Mouse (Mus musculus) heart, embryonic 10.5 days (tissue): ENCODE data around the gene Zfp422. TPM values are rescaled to one million over a fixed set of nuclear protein-coding genes. Genes with fewer than 3 reads are reported as not detected.

Source experiments
- DNase-seq: peaks from one replicate; pipeline ENCODE4 v3.0.0-alpha.2; 2017; ENCODE audit warnings: low spot score
- H3K27ac ChIP-seq: fragments of 300-500 bp; sonication (generic); 2 replicates; pipeline ENCODE4 v1.5.1; 2016; ENCODE audit warnings: mild to moderate bottlenecking
- H3K27me3 ChIP-seq: fragments of 300-500 bp; sonication (generic); 2 replicates; pipeline ENCODE4 v1.6.1; 2016; ENCODE audit warnings: mild to moderate bottlenecking; ENCODE audit not compliant: poor library complexity, insufficient read depth, severe bottlenecking
- H3K36me3 ChIP-seq: fragments of 300-500 bp; sonication (generic); 2 replicates; pipeline ENCODE4 v1.6.1; 2016; ENCODE audit warnings: mild to moderate bottlenecking, moderate library complexity
- H3K4me1 ChIP-seq: fragments of 300-500 bp; sonication (generic); 2 replicates; pipeline ENCODE4 v1.6.1; 2016; ENCODE audit warnings: mild to moderate bottlenecking
- H3K4me3 ChIP-seq: fragments of 300-500 bp; sonication (generic); 2 replicates; pipeline ENCODE4 v1.5.1; 2016; ENCODE audit warnings: mild to moderate bottlenecking, moderate library complexity
- H3K9me3 ChIP-seq: fragments of 300-500 bp; sonication (generic); 2 replicates; pipeline ENCODE4 v1.6.1; 2016; ENCODE audit warnings: mild to moderate bottlenecking, moderate library complexity
- WGBS: fragments of 180-500 bp; shearing (Covaris S2); methylation state at CpG from one replicate; pipeline ENCODE4 v1.1.7; 2016; 5-methylcytosine and 5-hydroxymethylcytosine counted together
- polyA plus RNA-seq: library from polyadenylated mRNA; unstranded; fragments of >200 nt; fragmentation: Nextera tagmentation; extraction: Ambion mirVana; gene quantifications from 2 replicates; pipeline ENCODE4 v1.2.1, GENCODE M21; 2016

The Zfp422 gene
- polyA plus RNA-seq = 96.7 and 139 TPM in 2 replicates

DNA sequence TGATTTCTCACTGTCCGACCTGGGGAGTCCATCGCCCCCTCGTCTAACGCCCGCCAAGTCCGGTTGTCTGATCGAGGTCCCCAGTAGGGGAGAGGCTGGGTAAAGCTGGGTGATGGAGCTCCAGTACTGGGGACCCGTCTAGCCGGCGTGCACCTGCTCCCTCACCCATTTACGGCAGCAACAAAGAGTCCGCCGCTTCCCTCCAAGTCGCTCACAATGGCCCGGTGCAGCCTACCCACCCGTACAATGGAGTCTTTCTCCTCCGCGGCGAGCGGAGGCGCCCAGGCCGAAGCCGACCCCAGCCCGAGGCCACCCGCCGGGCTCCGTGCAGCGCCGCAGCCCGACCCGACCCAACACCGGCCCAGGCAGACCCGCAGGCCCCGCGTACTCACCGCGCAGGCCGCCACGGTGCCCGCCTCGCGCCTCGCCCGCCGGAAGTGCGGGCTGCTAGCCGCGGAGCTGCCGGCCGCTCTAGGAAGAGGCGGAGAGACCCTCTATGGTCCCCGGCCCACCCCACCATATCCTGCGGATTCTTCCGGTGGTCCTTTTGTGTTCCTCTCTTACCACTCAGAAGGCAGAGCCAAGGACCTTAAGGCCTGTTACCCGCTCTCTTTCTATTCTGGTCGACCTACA is at the start of gene Zfp422:
Gene Zfp422, minus strand, starts transcription at position 461 of the 633 bp plus-strand sequence.
- WGBS = under 1% methylated on average over 56 of the region's 56 CpGs
- no peaks in the 10 kb centered on the region for H3K9me3 ChIP-seq
- H3K36me3 ChIP-seq = peaks cover 28% of the 10 kb centered on the region
- peak within 1 kb of the TSS; percentile 100 for H3K27ac ChIP-seq
- peak within 1 kb of the TSS; percentile 93 for H3K4me3 ChIP-seq
- no peaks in the 10 kb centered on the region for H3K4me1 ChIP-seq
- H3K27me3 ChIP-seq = no peaks in the 10 kb centered on the region
- peak; percentile 81 for DNase-seq

DNA sequence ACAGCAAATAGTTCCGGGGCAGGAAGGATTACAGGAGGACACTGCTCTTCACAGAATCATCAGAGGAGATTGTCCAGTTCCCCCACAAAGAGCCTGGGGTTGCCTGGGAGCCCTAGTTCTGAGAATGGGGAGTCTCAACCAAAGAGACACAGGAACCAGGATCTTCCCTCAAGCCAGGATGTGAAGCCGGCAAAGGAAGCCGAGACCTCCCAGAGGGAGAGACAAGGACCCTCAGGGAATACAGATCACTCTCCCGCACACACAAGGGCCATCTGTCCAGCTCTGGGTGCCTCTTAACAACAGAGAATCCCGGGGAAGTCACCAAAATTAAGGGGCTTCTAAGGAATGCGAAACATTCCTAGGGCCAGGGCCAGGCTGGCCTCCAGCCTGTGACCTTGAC is 48.5 kb upstream of the Zfp422 start:
- DNase-seq = no peak
- peak overlapping the region; percentile 64; the same call in 1 of the 2 replicates for H3K27ac ChIP-seq
- peaks cover 8% of the 10 kb centered on the region for H3K27me3 ChIP-seq
- H3K4me1 ChIP-seq = peaks cover 70% of the 10 kb centered on the region
- no peaks in the 10 kb centered on the region for H3K36me3 ChIP-seq
- H3K9me3 ChIP-seq = no peaks in the 10 kb centered on the region
- no peak overlapping the region for H3K4me3 ChIP-seq
- WGBS = 57% methylated on average over 6 of the region's 6 CpGs

DNA sequence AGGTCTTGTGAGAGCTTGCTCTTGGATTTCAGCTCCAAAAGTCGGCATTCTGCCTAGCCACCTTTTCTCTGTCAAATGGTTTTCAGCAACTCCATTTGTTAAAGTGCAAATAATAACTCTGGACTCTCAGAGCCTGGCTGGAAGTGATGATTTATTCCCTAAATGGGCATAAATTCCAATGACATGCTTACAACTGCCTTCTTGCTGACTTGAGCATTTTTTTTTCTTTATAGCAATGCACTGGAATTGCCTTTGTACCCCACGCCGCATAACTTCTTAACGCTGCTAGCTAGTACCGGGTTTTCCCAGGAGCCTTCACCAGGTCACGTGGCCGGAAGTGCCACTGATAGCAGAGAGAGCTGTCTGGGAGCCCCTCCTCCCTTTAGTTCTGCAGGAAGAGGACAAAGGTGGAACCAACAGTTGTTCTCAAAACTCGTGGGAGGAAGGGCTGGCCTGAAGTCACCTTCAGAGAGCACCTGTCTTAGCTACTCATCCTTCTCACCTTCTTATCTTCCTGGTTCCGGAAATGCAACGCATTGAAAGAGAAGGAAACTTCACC is 47.6 kb upstream of the Zfp422 start:
- Histone ChIP-seq H3K4me3 (0 out of 2 replicates have a peak overlapping the region, but pooled peaks have one; percentile 4), H3K9me3 (no peaks in the 10 kb centered on the region), H3K27me3 (peaks cover 17% of the 10 kb centered on the region), H3K27ac (peak overlapping the region; percentile 64), H3K4me1 (peaks cover 70% of the 10 kb centered on the region), H3K36me3 (no peaks in the 10 kb centered on the region)
- 53% methylated on average over 10 of the region's 10 CpGs for WGBS
- peak; percentile 80 for DNase-seq

DNA sequence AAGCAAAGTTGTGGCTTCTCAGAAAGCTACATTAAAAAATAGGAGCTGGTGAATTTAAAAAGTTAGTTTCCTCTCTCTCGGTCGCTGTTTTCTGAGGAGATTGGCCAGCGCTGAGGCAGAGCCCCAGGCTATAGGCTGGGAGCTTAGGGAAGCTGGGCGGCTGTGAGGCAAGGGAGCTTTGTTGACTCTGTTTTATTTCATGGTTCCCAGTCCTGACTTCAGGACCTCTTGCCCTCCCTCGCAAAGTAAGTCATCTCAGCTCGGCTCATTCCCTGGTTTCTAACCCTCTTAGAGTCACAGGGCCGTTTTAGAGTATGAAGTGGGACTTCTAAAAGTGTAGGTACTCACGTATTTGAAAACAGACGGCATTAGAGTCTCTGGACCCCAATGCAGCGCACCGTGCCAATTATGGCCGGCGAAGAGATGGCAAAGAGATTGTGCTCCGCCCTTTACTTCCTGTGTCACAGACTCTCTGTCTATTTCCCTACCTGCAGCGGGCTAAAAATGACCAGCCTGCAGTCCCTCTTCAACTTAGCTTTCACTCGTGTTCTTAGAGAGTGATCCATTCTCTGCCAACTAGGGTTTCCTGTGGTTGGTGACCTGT is 45.6 kb upstream of the Zfp422 start:
- Histone ChIP-seq H3K9me3 (no peaks in the 10 kb centered on the region), H3K27me3 (peaks cover 17% of the 10 kb centered on the region), H3K4me1 (peaks cover 64% of the 10 kb centered on the region), H3K27ac (peak overlapping the region; percentile 90), H3K4me3 (peak overlapping the region; percentile 69), H3K36me3 (no peaks in the 10 kb centered on the region)
- DNase-seq = no peak
- WGBS = 14% methylated on average over 16 of the region's 16 CpGs

DNA sequence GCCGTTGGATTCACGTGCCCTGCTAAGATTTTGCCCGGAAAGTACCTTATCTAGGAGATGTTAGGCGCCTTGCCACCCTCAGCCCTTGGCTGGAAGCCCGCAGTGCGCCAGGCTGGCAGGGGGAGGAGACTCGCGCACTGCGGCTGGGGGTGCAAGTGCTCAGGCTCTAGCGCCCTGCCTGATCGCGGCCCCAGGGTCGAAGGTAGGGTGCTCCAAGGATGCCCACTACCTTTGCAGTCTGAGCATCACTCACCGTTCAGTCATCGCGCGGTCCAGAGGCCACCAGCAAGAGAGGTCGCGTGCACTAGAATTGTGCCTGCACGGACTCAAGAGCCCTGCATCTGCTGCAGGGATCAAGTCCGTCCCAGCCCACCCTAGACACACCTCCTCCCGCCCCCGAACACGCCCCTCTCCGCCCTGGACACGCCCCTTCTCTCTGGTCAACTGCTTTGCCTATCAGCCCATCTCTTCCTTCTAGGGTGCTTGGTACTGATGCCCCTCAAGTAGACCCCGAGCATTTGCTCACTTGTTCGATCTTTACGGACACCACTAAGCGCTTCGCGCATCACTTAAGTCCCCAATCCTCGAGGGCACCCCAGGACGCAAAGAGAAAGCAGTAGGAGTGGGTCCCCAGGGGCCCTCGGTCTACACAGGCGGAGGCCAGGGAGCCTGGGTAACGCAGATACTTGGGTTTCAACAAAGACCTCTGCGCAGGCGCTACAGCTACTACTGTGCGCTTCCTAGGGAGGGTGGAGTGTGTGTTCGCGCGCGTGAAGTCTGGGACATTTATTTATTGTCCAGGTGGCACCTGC is 44.9 kb upstream of the Zfp422 start, which contains the start of gene Rassf4:
Gene Rassf4, minus strand, starts transcription at position 482 of the 812 bp plus-strand sequence.
- H3K27me3 ChIP-seq = peaks cover 17% of the 10 kb centered on the region
- H3K36me3 ChIP-seq = no peaks in the 10 kb centered on the region
- peaks cover 62% of the 10 kb centered on the region for H3K4me1 ChIP-seq
- H3K27ac ChIP-seq = peak within 1 kb of the TSS; percentile 90
- no peaks in the 10 kb centered on the region for H3K9me3 ChIP-seq
- WGBS = under 1% methylated on average over 44 of the region's 44 CpGs
- peak within 1 kb of the TSS; percentile 69 for H3K4me3 ChIP-seq
- DNase-seq = peak; percentile 95

DNA sequence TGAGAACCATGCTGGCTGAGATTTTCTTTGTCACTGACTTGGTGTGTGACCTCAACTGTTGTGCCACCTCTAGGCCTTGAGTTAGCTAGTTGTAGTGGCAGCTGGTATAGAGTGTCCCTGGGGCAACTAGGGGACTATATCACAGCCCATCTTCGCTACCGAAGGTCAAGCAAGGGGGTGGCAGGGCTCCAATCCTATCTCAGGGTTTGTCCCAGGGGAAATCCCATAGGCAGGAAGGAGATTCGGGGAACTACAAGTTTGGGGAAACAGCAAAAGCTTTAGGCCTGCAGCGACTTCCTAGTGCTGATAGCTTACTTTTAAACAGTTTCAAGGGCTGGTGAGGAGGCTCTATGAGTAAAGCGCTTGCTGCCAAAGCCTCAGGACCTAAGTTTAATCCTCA is 43.5 kb upstream of the Zfp422 start:
- Histone ChIP-seq H3K4me3 (no peak overlapping the region), H3K9me3 (no peaks in the 10 kb centered on the region), H3K36me3 (no peaks in the 10 kb centered on the region), H3K27me3 (peaks cover 17% of the 10 kb centered on the region), H3K27ac (no peak overlapping the region), H3K4me1 (peaks cover 64% of the 10 kb centered on the region)
- DNase-seq = no peak
- WGBS = 65% methylated on average over 5 of the region's 5 CpGs

DNA sequence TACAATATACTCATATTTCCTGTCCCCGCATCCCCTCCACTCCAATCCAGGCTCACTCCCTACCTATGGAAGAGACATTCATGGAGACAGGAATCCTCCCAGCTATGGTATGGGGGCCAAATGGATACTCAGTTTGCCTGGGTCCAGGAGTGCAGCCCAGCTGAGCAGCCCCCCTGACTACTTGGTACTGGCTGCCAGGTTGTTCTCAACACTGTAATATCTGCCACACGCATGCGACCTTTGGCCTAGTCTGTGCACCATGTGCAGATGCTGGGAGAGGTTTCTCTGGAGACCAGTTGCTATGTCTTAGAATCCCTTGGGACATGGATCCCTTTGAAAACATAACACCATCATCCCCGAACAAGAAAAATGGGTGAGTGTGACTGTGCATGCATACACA is 43.0 kb upstream of the Zfp422 start:
- Histone ChIP-seq H3K27ac (no peak overlapping the region), H3K4me1 (peaks cover 58% of the 10 kb centered on the region), H3K36me3 (no peaks in the 10 kb centered on the region), H3K27me3 (peaks cover 17% of the 10 kb centered on the region), H3K9me3 (no peaks in the 10 kb centered on the region), H3K4me3 (no peak overlapping the region)
- DNase-seq = no peak
- 87% methylated on average over 4 of the region's 4 CpGs for WGBS

DNA sequence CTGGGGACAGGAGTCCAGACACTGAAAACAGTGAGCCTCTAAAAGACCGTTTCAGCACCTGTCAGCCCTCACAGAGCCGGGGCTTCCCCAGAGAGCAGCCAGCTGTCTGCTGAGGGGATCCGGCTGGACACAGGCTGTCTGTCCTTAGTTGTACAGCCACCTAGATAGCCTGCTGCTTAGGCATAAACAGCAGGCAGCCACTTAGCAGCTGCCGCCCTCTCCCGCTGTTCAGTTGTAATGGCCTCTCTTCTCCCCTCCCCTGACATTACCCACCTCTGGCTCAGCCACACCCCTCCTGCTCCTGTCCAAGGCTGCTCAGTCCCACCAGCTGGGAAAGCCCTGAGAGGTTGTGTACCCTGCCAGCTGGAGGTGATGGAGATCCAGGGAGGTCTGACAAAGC is 42.2 kb upstream of the Zfp422 start:
- no peak overlapping the region for H3K4me3 ChIP-seq
- H3K27me3 ChIP-seq = peaks cover 17% of the 10 kb centered on the region
- no peaks in the 10 kb centered on the region for H3K9me3 ChIP-seq
- H3K36me3 ChIP-seq = no peaks in the 10 kb centered on the region
- 14% methylated on average over 5 of the region's 5 CpGs for WGBS
- no peak for DNase-seq
- H3K4me1 ChIP-seq = peaks cover 51% of the 10 kb centered on the region
- H3K27ac ChIP-seq = no peak overlapping the region; the same call in 1 of the 2 replicates

DNA sequence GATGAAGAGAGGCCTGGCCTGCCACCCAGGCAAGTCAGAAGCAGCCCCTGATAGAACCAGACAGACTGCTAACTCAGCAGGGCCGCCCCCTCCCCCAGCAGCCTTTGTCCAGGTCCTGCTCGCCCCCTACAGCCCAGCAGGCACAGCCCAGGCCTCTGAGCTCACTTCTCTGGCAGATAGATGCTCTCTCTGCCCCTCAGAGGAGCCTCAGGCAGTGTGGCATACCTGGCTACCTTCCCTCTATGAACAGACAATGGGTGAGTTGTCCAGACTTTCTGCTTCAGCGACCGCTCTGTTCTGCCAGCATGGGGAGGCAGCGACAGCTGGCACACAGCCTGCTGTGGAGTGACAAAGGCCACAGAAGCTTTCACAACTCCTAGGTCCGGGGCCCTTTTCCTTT is 41.3 kb upstream of the Zfp422 start:
- no peak overlapping the region for H3K27ac ChIP-seq
- WGBS = 39% methylated on average over 6 of the region's 6 CpGs

DNA sequence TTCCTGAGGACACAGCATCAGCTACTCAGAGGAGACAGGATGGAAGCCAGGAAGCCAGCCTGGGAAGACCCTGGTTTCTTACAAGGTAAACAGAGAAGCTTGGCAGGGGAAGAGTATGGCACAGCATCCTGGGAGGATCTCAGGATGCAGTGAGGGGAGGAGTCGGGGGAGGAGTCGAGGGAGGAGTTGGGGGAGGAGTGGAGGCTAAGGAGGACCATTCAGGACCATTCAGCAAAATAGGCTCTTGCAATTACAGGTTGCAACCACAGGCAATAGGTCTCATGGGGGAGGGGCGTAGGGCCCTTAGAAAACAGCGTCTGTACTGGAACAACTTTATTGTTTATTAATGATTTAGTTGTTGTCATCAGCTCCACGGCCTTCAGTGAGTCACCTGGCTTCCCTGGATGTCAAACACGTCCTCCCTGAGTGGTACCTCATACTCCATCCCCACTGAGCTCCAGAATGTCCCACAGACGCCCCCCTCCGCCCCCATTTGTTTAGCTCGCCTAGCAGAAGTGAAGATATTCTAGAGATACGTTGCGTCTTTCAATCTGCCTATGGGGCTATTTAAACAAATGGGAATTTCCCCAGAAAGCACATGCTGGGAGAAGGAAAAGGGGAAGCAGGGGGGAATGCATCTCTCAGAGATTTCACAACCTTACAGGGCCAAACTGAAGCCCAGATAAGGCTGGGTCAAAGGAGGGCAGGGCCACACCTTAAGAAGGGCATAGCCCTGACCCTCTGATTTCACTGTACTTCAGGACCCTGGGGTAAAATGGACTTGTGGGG is 40.1 kb upstream of the Zfp422 start:
- 38% methylated on average over 11 of the region's 11 CpGs for WGBS
- Histone ChIP-seq H3K9me3 (no peaks in the 10 kb centered on the region), H3K27me3 (peaks cover 17% of the 10 kb centered on the region), H3K4me3 (no peak overlapping the region), H3K36me3 (no peaks in the 10 kb centered on the region), H3K4me1 (peaks cover 49% of the 10 kb centered on the region), H3K27ac (no peak overlapping the region)
- DNase-seq = no peak

More for the DNA sequence above, 41.3 kb upstream of the Zfp422 start:
- H3K36me3 ChIP-seq = no peaks in the 10 kb centered on the region
- no peak for DNase-seq
- peaks cover 17% of the 10 kb centered on the region for H3K27me3 ChIP-seq
- peaks cover 50% of the 10 kb centered on the region for H3K4me1 ChIP-seq
- no peaks in the 10 kb centered on the region for H3K9me3 ChIP-seq
- H3K4me3 ChIP-seq = no peak overlapping the region

DNA sequence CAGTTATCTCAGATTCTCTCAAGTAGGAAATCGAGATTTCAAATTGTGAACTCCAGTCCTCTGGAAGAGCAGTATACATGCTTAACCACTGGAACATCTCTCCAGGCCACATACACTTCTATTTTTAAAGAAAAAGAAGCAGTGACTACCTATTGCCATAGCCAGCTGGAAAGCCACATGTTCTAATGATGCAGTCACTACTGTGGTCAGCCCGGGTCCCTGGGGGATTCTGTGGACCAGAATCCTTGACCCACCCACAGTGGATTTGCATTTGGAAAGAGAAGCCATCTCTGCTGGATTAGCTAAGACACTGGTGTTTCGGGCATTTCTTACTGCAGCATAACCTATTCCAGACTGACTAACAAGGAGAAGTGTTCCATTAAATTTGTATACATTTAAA is 38.6 kb upstream of the Zfp422 start:
- no peak for DNase-seq
- peaks cover 9% of the 10 kb centered on the region for H3K27me3 ChIP-seq
- no peaks in the 10 kb centered on the region for H3K36me3 ChIP-seq
- 73% methylated on average over 3 of the region's 3 CpGs for WGBS
- no peaks in the 10 kb centered on the region for H3K9me3 ChIP-seq
- peaks cover 39% of the 10 kb centered on the region for H3K4me1 ChIP-seq
- H3K27ac ChIP-seq = no peak overlapping the region
- H3K4me3 ChIP-seq = no peak overlapping the region

DNA sequence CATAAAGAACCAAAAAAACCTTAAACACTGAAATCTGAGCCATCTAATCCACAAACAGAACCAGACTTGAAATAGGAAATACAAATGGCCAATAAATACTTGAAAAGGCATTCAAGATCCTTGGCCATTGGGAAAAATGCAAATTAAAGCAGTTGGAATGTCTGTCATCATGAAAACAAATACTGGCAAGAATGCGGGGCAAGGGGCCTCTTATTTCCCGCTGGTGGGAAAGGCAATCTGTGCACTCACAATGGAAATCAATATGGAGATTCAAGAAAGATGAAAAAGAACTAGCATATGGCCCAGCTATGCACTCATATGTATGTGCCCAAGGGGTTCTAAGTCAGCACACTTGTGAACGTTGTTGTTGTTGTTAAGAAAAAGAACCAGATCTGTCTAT is 38.1 kb upstream of the Zfp422 start:
- DNase-seq = no peak
- Histone ChIP-seq H3K9me3 (no peaks in the 10 kb centered on the region), H3K27me3 (peaks cover 4% of the 10 kb centered on the region), H3K36me3 (no peaks in the 10 kb centered on the region), H3K4me1 (peaks cover 35% of the 10 kb centered on the region), H3K27ac (no peak overlapping the region), H3K4me3 (no peak overlapping the region)
- WGBS = 76% methylated on average over 3 of the region's 3 CpGs
